Mouse (Mus musculus) MEL (cell line): Measurements from ENCODE around the gene Tfap2c. TPM values are rescaled to one million over a fixed set of nuclear protein-coding genes. Genes with fewer than 3 reads are reported as not detected.
A peak's percentile ranks its signal among the peaks of the same experiment; 100 is the strongest.

Source experiments
- DNase-seq: peaks from one replicate; pipeline ENCODE4 v3.0.0; 2011; ENCODE audit warnings: low read depth, low spot score
- H3K27ac ChIP-seq: 2 replicates; pipeline ENCODE4 v1.5.1; 2012; ENCODE audit warnings: low read depth, mild to moderate bottlenecking, control low read depth, low read length, moderate library complexity; ENCODE audit not compliant: control insufficient read depth
- H3K27me3 ChIP-seq, 2 experiments: fragments of 150-350 bp in 1 of 2; sonication (generic) in 1 of 2; 2 replicates each; pipeline ENCODE4 v1.6.1; 2012; ENCODE audit warnings: low read length in 2 of 2, mild to moderate bottlenecking in 2 of 2, improper control_type of control experiment in 1 of 2, moderate library complexity in 1 of 2; ENCODE audit not compliant: insufficient read depth in 2 of 2, control insufficient read depth in 1 of 2
- H3K36me3 ChIP-seq, 2 experiments: 2 replicates each; pipeline ENCODE4 v1.6.1; 2012 to 2014; ENCODE audit warnings: low read length in 2 of 2, improper control_type of control experiment in 1 of 2, inconsistent platforms in 1 of 2, mild to moderate bottlenecking in 1 of 2; ENCODE audit not compliant: insufficient read depth in 2 of 2, control insufficient read depth in 1 of 2
- H3K4me1 ChIP-seq, 2 experiments: fragments of 150-350 bp in 1 of 2; sonication (generic) in 1 of 2; 2 replicates each; pipeline ENCODE4 v1.6.1; 2012; ENCODE audit warnings: low read length in 2 of 2, improper control_type of control experiment in 1 of 2, mild to moderate bottlenecking in 1 of 2; ENCODE audit not compliant: insufficient read depth in 2 of 2, control insufficient read depth in 1 of 2
- H3K4me3 ChIP-seq, 2 experiments: fragments of 150-350 bp in 1 of 2; sonication (generic) in 1 of 2; 2 replicates each; pipeline ENCODE4 v1.5.1; 2012; ENCODE audit warnings: low read depth in 2 of 2, low read length in 2 of 2, mild to moderate bottlenecking in 2 of 2, moderate library complexity in 2 of 2, control low read depth in 1 of 2, improper control_type of control experiment in 1 of 2; ENCODE audit not compliant: control insufficient read depth in 1 of 2, insufficient read depth in 1 of 2
- H3K79me2 ChIP-seq: 2 replicates; pipeline ENCODE4 v1.6.1; 2012; ENCODE audit warnings: mild to moderate bottlenecking, low read length, moderate library complexity; ENCODE audit not compliant: control insufficient read depth, poor library complexity, insufficient read depth
- H3K9ac ChIP-seq: 2 replicates; pipeline ENCODE4 v1.6.1; 2012; ENCODE audit warnings: low read depth, mild to moderate bottlenecking, control low read depth, low read length, moderate library complexity; ENCODE audit not compliant: control insufficient read depth, poor library complexity, severe bottlenecking
- H3K9me3 ChIP-seq: fragments of 150-350 bp; sonication (generic); replicated peaks from 2 replicates; pipeline ENCODE4 v1.6.1; 2012; ENCODE audit warnings: mild to moderate bottlenecking, low read length, improper control_type of control experiment, moderate library complexity; ENCODE audit not compliant: insufficient read depth
- E2F4 ChIP-seq: IDR thresholded peaks from 2 replicates; pipeline ENCODE4 v1.6.1; 2011; ENCODE audit warnings: low read depth, low read length, improper control_type of control experiment, borderline replicate concordance
- ETS1 ChIP-seq: IDR thresholded peaks from 2 replicates; pipeline ENCODE4 v1.6.1; 2012; ENCODE audit warnings: low read depth, mild to moderate bottlenecking, inconsistent platforms, low read length, improper control_type of control experiment, moderate library complexity
- GABPA ChIP-seq: IDR thresholded peaks from 2 replicates; pipeline ENCODE4 v1.6.1; 2012; ENCODE audit warnings: low read depth, mild to moderate bottlenecking, inconsistent platforms, low read length, improper control_type of control experiment, moderate library complexity
- GATA1 ChIP-seq: IDR thresholded peaks from 2 replicates; pipeline ENCODE4 v1.6.1; 2011; ENCODE audit warnings: low read depth, low read length, improper control_type of control experiment
- KAT2A ChIP-seq: conservative IDR thresholded peaks from 2 replicates; pipeline ENCODE4 v1.6.1; 2012; ENCODE audit warnings: low read depth, low read length, improper control_type of control experiment, inconsistent platforms
- MAX ChIP-seq: IDR thresholded peaks from 2 replicates; pipeline ENCODE4 v1.6.1; 2011; ENCODE audit warnings: low read length, improper control_type of control experiment
- MAZ ChIP-seq: IDR thresholded peaks from 2 replicates; pipeline ENCODE4 v1.6.1; 2012; ENCODE audit warnings: low read depth, mild to moderate bottlenecking, inconsistent platforms, low read length, improper control_type of control experiment
- MYB ChIP-seq: IDR thresholded peaks from 2 replicates; pipeline ENCODE4 v1.6.1; 2011; ENCODE audit warnings: mild to moderate bottlenecking, low read depth, low read length, improper control_type of control experiment
- NELFE ChIP-seq: IDR thresholded peaks from 2 replicates; pipeline ENCODE4 v1.6.1; 2011; ENCODE audit warnings: low read depth, low read length, improper control_type of control experiment
- NRF1 ChIP-seq: IDR thresholded peaks from 2 replicates; pipeline ENCODE4 v1.6.1; 2014; ENCODE audit warnings: low read depth, mild to moderate bottlenecking, inconsistent platforms, low read length, improper control_type of control experiment, moderate library complexity; ENCODE audit not compliant: poor library complexity, insufficient read depth, severe bottlenecking
- POLR2AphosphoS5 ChIP-seq: IDR thresholded peaks from 2 replicates; pipeline ENCODE4 v1.6.1; 2012; ENCODE audit warnings: low read depth, borderline replicate concordance, mild to moderate bottlenecking, inconsistent platforms, low read length, moderate library complexity, mixed read lengths
- SIN3A ChIP-seq: IDR thresholded peaks from 2 replicates; pipeline ENCODE4 v1.6.1; 2012; ENCODE audit warnings: low read length, improper control_type of control experiment, inconsistent platforms
- TAL1 ChIP-seq: IDR thresholded peaks from 2 replicates; pipeline ENCODE4 v1.6.1; 2012; ENCODE audit warnings: mild to moderate bottlenecking, inconsistent platforms, low read length, moderate library complexity, mixed read lengths
- TBP ChIP-seq: IDR thresholded peaks from 2 replicates; pipeline ENCODE4 v1.8.0; 2011; ENCODE audit warnings: low read depth, low read length, improper control_type of control experiment
- TCF12 ChIP-seq: IDR thresholded peaks from 2 replicates; pipeline ENCODE4 v1.6.1; 2014; ENCODE audit warnings: low read depth, mild to moderate bottlenecking, inconsistent platforms, low read length, improper control_type of control experiment, moderate library complexity
- USF1 ChIP-seq: IDR thresholded peaks from 2 replicates; pipeline ENCODE4 v1.6.1; 2014; ENCODE audit warnings: low read depth, mild to moderate bottlenecking, inconsistent platforms, low read length, improper control_type of control experiment, moderate library complexity
- USF2 ChIP-seq, 2 experiments: IDR thresholded peaks; 2 replicates each; pipeline ENCODE4 v1.6.1; 2011 to 2012; ENCODE audit warnings: improper control_type of control experiment in 2 of 2, low read length in 2 of 2, borderline replicate concordance in 1 of 2, inconsistent platforms in 1 of 2, low read depth in 1 of 2, mild to moderate bottlenecking in 1 of 2; ENCODE audit not compliant: insufficient read depth in 1 of 2
- ZNF384 ChIP-seq: IDR thresholded peaks from 2 replicates; pipeline ENCODE4 v1.6.1; 2012; ENCODE audit warnings: low read depth, mild to moderate bottlenecking, inconsistent platforms, low read length, improper control_type of control experiment
- polyA plus RNA-seq, 2 experiments: library from polyadenylated mRNA; stranded (reverse) in 1 of 2; unstranded in 1 of 2; fragments of >175 nt in 1 of 2; fragments of >200 nt in 1 of 2; gene quantifications; 2 replicates each; pipeline versions ENCODE4 v1.2.1 to v1.2.4; 2012; ENCODE audit warnings: low replicate concordance in 2 of 2, low read depth in 1 of 2; ENCODE audit not compliant: insufficient read length in 2 of 2, insufficient read depth in 1 of 2, missing spikeins in 1 of 2
- total RNA-seq: library from RNA; depleted of rRNA; stranded (reverse); fragments of 300-350 nt; gene quantifications from 2 replicates; pipeline ENCODE4 v1.2.3, GENCODE M21; 2012; rRNA removed

Gene Tfap2c
- total RNA-seq, result not detected in 2 replicates
- polyA plus RNA-seq, result not detected

GRCm38 (mm10) chr2:172549371-172550155, at the start of gene Tfap2c:
Tfap2c (plus strand) TSS chr2:172549593.
- no peaks in the 10 kb centered on the region for H3K36me3 ChIP-seq
- H3K27me3 ChIP-seq, result no peaks in the 10 kb centered on the region
- no peak within 1 kb of the TSS for H3K4me3 ChIP-seq
- H3K4me1 ChIP-seq, result no peaks in the 10 kb centered on the region
- no peaks in the 10 kb centered on the region for H3K79me2 ChIP-seq
- no peaks in the 10 kb centered on the region for H3K9me3 ChIP-seq
- H3K27ac ChIP-seq, result no peak within 1 kb of the TSS
- H3K9ac ChIP-seq, result no peak within 1 kb of the TSS
- DNase-seq, result no peak
- no peak for TF ChIP-seq ETS1
- no peak for TF ChIP-seq ZNF384
- no peak for TF ChIP-seq USF2 (IDR thresholded peaks at IDR 0.05; ENCODE audit: borderline replicate concordance in 1 of 2, insufficient read depth in 1 of 2, low read depth in 1 of 2, low read length in 2 of 2)
- no peak for TF ChIP-seq GABPA
- TF ChIP-seq KAT2A, result no peak
- no peak for TF ChIP-seq SIN3A
- TF ChIP-seq TBP, result no peak
- TF ChIP-seq TAL1, result no peak
- no peak for TF ChIP-seq USF1
- TF ChIP-seq POLR2AphosphoS5, result no peak
- TF ChIP-seq NRF1, result no peak
- no peak for TF ChIP-seq NELFE
- TF ChIP-seq TCF12, result no peak
- TF ChIP-seq E2F4, result no peak
- TF ChIP-seq MAX, result no peak
- TF ChIP-seq MAZ, result no peak
- TF ChIP-seq MYB, result no peak
- TF ChIP-seq, all 39 proteins: peak for 0

GRCm38 (mm10) chr2:172500752-172501316, 48.6 kb upstream of the Tfap2c start:
- DNase-seq, result peak; percentile 27
- no peaks in the 10 kb centered on the region for H3K9me3 ChIP-seq
- H3K79me2 ChIP-seq, result no peaks in the 10 kb centered on the region
- H3K4me3 ChIP-seq, result no peak overlapping the region
- H3K36me3 ChIP-seq, result no peaks in the 10 kb centered on the region
- no peaks in the 10 kb centered on the region for H3K27me3 ChIP-seq
- no peak overlapping the region for H3K9ac ChIP-seq
- no peak overlapping the region for H3K27ac ChIP-seq
- no peaks in the 10 kb centered on the region for H3K4me1 ChIP-seq
- TF ChIP-seq GATA1 (0 out of 2 replicates have a peak, but pooled peaks have one; percentile 12), SIN3A (no peak)
